Mouse (Mus musculus): ENCODE measurements around the gene Arel1. TPM values are rescaled to one million over a fixed set of nuclear protein-coding genes. Genes with fewer than 3 reads are reported as not detected.

Arel1 gene
- total RNA-seq, 2 experiments from 2014 or later: 96.2 to 112 TPM

DNA sequence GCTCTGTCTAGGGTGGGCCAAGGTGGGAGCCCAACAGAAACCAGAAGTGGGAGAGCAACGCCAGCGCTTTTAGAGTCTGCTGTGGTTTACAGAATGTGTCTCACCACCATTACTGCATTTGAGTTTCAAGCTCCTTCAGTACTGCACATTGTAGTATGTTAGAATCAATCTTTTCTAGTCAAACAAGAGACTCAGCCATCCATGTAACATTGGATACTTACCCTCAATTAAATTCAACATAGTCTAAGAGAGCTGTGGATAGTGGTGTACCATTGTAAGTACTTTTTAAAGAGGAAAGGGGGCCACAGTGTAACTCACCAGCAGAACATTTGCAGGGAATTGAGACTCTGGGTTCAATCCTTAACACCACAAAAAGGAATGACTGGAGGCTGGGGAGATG lies 59.1 kb downstream of the Arel1 start:
- no peak for DNase-seq (ENCODE audit: low spot score in 2 of 2)

DNA sequence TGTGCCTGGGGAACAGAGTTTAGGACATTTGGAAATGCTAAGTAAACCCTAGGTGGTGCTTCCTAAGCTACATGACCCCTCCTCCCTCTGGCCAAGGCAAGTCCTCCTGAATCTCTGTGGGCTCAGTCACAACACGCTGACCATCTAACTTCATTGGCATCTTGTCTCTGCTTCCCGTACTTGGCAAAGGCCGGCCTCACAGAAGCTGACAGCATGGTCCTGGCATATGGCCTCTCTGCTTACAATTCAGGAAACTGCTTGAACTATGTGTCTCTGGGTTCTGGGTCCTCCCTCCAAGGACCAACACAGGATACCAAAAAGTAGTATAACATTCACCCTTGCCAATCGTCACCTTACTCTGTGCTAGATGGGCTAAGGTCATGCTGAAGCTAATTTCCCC lies 60.6 kb downstream of the Arel1 start:
- DNase-seq (ENCODE audit: low spot score in 2 of 2): no peak
- intact Hi-C loops (cut with DNase I): no loop called here

More for the DNA sequence above, 59.1 kb downstream of the Arel1 start:
- intact Hi-C loops (cut with DNase I): no loop called here

DNA sequence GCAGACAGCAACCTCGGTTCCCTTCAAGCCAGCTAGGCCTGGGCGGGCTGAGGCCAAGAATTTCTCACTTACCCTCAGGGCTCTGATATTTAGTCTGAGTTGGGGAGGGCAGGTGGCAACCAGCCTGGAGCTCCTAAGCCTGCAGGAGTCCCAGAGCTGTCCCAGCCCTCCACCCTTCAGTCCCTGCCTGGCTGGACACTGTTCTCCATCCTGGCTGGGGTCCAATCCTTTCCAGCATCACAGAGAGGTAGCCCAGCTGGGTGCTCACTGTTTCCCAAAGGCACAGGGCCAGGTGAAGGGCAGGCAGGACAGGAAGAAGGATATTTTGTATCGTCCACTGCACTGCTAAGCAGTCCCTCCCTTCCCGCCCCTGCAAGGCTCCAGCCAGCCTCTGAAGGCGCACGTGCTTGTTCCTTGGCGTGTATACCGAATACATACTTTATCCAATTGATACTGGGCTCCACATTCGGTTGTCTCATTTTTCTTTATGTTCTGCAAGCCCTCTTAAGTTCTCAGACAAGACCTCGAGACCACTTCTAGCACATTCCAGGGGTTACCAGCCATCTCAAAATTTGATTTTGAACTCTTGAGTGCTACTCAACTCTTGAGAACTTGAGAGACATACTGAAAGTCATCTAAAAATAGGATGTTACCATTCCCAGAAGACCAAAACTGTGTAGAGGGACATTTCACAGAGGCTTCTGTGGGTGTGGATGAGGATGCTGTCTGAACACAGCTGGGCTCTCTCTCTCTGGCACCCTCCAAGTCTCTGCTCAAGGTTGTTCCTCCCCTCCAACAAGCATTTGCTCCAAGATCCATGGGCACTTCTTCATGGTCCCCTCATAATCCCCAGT lies 62.8 kb downstream of the Arel1 start:
- no peak for DNase-seq (ENCODE audit: low spot score in 2 of 2)

DNA sequence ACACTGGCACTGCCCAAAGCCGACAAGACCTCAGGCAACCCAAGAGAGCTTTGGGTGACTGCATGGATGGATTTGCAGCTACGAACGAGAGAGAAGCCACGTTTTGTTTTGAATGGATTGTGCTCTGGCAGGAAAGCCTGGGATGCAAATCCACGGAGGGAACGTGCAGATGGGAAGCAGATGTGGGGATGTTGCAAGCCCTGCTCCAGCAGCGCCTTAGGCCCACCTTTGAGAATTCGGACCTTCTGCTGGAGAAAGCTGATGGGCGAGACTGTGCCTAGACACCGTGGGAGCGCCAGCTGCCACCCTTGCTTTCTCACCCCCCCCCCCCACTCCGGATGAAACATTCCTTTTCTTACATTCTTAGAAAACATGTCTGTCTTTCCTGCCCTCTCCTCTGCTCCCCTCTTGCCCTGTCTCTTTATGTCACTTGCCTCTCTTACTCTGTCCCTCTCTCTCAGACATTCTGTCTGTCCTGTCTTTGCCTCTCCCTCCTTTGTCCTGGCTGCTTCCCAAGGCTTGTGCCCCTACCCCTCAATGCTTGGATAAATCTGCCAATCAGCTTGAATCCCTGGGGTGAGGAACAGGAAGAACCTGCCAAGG lies 63.6 kb downstream of the Arel1 start:
- intact Hi-C loops (cut with DNase I): no loop called here
- DNase-seq (ENCODE audit: low spot score in 2 of 2): no peak

More for the DNA sequence above, 62.8 kb downstream of the Arel1 start:
- intact Hi-C loops (cut with DNase I): no loop called here

DNA sequence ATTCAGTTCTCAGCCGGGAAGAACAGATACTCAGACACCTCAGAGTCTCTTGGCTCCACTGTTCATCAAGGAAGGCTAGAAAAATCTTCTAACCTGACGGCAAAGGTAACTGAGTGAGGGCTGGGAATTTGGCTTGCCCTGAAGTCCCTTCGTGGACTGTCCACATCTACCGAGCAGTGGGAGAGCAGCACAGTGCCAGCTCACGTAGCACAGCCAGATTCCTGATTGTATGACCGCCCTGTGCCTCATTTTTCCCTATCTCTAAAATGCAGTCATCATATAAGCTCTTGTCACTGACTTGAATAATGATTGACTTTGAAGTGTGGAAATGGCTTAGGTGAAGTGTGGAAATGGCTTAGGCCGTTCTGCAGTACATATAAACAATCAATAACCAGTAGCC lies 66.3 kb downstream of the Arel1 start:
- intact Hi-C loops (cut with DNase I): no loop called here
- DNase-seq (ENCODE audit: low spot score in 2 of 2): no peak

DNA sequence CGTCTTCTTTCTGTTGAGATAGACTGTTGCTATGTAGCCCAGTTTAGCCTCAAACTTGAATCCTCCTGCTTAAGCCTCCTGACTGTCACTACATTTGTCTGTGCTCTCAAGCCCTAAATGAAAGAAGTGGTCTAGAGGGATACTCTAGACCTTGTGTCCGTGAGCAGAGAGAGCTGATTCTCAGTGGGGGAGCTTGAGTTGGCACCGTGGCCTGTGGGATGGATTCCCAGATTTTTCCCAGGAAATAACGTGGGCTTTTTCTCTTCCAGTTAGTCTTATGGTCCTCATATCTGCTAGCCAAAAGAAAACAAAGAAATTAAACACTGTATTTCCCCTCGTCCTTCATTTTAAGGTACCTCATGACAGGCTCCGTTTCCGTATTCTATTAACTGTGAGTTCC lies 70.4 kb downstream of the Arel1 start:
- intact Hi-C loops (cut with DNase I): no loop called here
- no peak for DNase-seq (ENCODE audit: low spot score in 2 of 2)

DNA sequence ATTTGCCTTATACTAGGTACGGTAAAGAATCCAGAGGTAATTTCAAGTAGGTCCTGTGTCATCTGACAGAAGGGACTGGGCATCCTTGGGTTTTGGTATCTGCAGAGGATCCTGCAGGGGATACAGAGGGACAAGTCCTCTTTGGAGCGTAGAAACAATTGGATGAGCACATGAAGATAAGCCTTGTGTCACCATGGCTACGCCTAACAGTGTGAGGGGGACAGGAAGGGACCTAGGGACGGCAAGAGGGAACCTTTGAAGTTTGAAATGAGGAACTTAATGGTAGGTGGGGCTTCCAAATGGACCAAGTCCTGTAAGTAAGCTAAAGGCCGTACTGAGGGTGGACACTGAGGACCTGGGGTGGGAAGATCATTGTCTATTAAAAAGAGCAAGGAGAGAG lies 73.4 kb downstream of the Arel1 start:
- intact Hi-C loops (cut with DNase I): no loop called here
- DNase-seq (ENCODE audit: low spot score in 2 of 2): no peak

DNA sequence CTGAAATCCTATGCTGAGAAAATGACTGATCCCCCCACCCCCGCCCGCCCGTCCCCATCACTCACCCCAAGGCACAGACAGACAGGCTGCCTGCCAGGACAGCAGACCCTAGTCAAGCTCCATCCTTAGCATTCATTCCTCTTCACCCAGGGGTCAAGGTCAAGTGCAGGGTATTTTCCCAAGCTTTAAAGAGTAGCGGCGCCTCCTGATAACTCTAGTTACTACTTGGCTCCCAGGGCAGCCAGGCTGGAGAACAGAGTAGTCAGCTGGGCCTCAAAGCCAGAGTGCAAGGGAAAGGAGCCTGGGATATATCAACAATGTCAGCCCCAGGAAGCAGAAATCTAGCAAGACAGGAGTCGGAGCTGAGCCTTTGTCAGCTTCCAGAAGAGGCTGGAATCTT lies 74.5 kb downstream of the Arel1 start:
- intact Hi-C loops (cut with DNase I): no loop called here
- DNase-seq (ENCODE audit: low spot score in 2 of 2): no peak

DNA sequence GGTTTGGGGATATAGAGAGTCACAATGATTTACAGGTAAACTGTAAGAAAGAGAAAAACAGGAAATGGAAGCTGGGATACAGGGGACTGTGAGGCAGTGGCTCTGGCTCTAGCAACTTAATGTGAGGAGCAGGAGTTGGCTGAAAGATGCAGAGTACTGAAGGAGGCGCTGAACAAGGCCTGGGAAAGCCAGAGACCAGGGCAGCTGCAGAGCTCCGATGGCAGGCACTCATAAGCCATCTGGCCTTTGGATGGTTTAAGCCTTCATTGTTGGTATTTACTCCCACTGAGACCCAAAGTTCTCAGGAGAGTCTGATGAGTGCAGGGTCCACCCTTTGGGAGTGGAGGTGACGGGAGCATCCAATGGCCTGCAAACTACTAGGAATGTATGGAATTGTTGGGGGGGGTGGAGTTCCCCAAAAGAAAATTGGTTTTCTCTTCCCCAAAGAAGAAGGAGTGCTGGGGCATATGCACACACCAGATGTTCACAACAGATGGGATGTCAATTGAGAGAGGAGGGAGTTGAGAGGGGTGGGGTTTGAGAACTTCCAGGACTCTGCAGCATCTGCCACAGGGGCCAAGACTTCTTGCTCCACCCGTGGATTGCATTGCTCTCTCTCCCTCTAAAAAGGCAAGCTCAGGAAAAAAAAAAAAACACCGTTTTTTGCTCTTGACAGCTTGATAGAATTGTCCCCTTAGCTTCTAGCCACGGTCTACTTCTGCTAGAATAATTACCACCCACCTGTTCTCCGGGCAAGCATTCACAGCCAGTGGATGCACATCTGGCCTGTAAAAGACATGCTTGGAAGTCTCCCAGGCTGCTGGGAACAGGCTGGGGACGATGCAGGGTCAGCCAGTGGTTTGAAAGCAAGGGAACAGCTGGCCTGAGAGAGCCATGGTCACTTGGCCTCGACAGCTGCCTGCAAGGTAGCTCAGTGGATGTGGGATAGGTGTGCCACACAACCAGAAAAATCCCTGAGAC lies 76.8 kb downstream of the Arel1 start:
- DNase-seq (ENCODE audit: low spot score in 2 of 2): no peak
- intact Hi-C loops (cut with DNase I): no loop called here

DNA sequence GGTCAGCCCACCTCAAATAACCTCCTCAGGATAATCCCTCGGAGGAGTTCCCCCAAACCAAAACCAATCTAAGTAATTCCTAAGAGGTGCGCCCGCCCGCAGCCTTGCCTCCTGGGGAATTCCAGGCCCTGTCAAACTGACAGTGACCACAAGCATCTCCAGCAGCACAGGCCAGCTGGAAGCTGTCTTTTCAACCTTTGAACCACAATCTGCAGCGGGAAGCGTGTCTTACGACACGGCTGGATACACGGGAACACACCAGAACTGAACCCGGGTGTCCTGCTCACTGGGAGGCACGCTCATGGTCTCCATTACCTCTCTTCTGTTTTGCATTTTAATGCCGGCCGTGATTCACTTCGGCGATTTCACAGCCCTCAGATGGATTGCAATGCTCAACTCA lies 80.4 kb downstream of the Arel1 start:
- intact Hi-C loops (cut with DNase I): no loop called here
- no peak for DNase-seq (ENCODE audit: low spot score in 2 of 2)

DNA sequence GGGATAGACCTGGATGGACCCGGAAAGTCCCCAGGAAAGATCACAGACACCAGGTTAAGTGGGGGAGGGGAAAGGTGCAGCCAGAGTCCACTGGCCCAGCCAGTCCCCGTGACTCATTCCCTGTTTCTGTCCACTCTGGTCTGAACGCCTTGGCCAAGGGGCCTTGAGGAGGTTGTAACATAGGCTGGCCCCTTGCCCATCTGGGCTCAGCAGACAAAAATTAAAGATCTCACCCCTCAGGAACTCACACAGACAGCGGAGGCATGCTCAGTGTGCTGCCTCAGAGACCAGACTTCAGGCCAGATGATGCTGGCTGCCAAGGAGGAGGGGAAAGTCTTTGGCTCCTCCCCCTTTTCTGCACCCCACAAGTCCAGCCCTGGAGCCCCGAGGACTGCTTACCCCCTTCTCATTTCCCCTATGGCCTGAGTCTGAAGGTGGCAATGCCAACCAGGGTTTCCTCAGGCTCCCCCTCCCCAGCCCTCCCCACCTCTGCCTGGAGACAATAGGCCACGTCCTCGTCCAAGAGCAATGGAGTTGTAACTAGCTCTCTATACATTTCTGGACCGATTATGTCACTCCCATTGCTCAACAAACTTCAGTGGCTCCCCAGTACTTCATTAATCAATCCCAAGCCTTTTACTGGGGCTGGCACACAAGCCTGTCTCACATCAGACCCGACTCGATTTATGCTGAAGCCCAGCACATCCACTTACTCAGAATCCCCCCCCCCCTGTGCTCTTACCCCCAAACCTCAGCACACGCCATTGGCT lies 85.4 kb downstream of the Arel1 start:
- DNase-seq (ENCODE audit: low spot score in 2 of 2): no peak

DNA sequence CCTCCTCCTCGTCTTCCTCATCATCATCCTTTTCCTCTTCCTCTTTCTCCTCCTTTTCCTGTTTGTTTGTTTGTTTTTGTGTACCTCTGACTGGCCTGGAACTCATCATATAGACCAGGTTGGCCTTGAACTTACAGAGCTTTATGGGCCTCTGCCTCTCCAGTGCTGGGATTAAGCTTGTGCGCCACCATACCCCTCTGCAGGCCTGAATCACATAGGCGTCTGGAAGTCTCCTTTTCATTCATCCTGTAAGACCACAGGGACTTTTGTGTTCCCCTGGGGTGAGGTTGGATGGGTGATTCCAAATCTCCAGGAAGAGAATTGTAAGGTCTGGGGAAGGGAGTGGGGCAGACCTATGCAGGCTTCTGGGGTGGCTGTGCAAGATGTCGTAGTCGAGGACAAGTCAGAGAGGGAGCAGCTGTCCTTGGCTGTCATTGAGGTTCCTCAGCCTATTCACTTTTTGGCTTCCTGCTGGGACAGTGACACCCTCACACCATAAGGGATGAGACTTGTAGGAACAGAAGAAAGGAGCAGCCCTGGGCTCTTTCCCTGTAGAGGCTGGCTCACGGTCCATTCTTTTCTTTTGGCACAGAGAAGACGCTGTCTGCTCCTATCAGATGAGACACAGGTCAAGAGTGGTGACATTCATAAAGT lies 86.2 kb downstream of the Arel1 start:
- no peak for DNase-seq (ENCODE audit: low spot score in 2 of 2)
- intact Hi-C loops (cut with DNase I): no loop called here

More for the DNA sequence above, 85.4 kb downstream of the Arel1 start:
- intact Hi-C loops (cut with DNase I): no loop called here

DNA sequence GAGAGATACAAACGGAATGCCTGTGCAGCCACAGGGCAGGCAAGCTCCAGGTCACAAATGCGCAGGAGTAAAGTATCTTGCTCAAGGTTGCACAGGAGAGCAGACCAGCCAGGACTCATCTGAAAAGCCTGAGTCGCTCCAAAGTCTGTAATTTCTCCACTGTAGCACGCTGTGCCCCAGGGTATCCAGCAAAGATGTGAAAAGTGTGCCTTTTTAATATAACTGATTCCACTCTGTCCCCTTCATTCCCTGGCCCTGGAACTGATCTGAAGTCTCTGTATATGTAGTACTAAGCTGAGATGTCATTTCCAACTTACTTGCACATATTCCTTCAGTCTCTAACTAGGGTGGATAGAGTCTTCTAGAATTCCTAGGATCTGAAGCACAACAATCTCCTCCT lies 87.9 kb downstream of the Arel1 start:
- intact Hi-C loops (cut with DNase I): no loop called here
- DNase-seq (ENCODE audit: low spot score in 2 of 2): no peak

DNA sequence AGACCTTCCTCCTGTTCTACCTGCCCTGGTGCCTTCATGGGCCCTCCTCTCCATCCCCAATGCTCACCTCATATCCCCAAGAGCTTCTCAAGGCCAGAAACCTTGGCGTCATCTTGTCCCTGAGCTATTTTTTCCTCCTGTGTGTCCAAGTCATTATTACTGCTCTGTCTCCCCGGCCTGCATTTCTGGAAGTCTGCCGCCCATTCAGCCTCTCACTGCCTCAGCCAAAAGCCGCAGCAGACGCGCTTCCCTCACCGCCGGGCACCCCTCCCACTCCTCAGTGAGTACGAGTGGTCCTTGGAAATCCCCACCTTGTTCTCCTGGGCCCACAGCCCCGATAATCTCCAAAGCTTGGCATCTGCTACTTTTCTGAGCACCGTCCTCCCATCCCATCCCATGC lies 90.6 kb downstream of the Arel1 start:
- intact Hi-C loops (cut with DNase I): no loop called here
- no peak for DNase-seq (ENCODE audit: low spot score in 2 of 2)

DNA sequence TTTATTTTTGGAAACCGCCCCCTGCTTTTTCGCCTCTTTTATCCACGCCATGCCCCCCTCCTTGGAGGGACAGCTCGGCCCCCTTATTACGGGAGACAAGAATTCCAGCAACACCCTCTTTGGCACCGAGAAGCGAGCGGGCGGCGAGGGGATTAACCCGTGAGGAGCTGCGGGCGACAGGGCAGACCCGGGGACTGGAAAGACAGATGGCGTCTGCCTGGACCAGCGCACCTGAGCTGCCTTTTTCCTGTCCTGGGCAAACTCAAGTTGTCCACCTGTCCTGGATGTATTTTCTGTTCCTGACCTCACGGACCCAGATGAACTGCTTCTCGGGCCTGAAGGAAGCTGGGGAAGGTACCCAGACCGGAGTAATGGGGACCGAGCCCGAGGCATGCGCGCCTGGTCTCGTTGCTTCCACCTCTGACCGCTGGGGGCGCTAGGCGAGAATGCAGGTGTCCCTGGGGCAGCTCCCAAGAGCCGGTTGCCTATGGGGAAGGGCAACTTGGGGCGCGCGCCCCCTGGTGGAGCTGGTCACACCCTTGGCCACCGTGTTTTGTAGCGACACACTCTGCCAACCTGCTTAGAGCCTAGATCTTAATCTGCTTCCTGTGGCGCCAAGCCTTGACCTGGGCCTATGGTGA lies 94.1 kb downstream of the Arel1 start, which contains the start of gene Ltbp2:
Gene Ltbp2 (minus strand): TSS at position 52 of the 641 bp plus-strand sequence.
- intact Hi-C loops (cut with DNase I): loop anchor here (10.0 kb wide), 1 partner anchor 188 kb away; no protein-coding TSS in a partner anchor
- peak; percentile 58 for DNase-seq (ENCODE audit: low spot score in 2 of 2)

DNA sequence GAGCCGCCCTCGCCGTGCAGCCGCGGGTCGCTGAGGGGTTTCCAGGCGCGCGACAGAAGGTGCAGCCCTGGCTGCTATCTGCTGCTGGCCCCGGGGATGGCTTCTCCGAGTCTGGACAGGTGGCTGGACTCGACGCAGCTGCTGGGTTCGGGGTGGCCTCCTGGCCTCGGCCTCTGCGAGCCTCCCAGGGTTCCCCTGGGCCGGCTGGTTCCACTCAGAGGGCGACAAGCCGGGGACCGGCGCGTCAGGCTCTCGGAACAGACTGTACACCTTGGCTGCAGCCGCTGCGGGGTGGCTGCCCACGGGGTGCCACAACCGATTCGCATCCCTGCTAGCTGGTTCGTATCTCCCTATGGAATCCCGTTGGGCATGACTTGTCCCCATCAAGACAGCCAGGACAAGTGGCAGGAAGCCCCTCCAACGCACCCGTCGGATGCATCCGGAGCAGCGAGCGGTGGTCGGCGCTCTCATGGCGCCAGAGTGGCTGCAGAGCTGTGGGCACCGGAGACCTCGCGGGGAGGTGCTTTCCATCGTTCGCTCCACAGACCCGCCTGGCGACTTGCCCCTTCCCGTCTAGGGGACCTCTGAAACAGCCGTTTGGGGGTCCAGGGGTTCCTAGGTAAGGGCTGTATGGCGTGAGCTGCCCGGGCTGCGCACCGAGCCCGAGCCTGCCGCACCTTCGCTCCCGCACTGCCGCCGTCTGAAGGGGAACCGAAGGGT lies 94.8 kb downstream of the Arel1 start:
- intact Hi-C loops (cut with DNase I): loop anchor here (10.0 kb wide), 1 partner anchor 189 kb away; no protein-coding TSS in a partner anchor
- no peak for DNase-seq (ENCODE audit: low spot score in 2 of 2)

DNA sequence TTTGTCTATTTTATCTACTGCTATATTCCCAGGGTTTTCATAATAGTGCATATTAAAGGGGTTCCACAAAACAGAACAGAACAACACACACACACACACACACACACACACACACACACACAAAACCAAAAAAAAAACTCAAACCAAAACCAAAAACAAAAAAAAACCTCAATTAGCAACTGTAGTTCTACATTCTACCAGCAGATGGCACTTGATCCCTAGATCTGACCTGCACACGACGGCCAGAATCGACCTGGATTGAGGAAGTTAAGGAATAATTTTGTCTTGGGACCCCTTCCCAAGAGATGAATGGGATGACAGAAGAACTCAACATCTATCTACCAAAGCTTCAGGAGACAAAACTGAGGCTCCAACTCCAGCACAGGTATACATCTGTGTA lies 97.3 kb downstream of the Arel1 start:
- DNase-seq (ENCODE audit: low spot score in 2 of 2): no peak
- intact Hi-C loops (cut with DNase I): loop anchor here (10.0 kb wide), 1 partner anchor 191 kb away; no protein-coding TSS in a partner anchor

Data from left cerebral cortex, postnatal 36 days (tissue).